Mouse (Mus musculus) ES-E14 (cell line): Measurements from ENCODE around the gene Fopnl. TPM values are rescaled to one million over a fixed set of nuclear protein-coding genes. Genes with fewer than 3 reads are reported as not detected.
A peak's percentile ranks its signal among the peaks of the same experiment; 100 is the strongest.

ENCODE experiments used
- DNase-seq: peaks from one replicate; pipeline ENCODE4 v3.0.0-alpha.2; 2013; ENCODE audit warnings: low read depth, low spot score
- H3K27ac ChIP-seq: 2 replicates; pipeline ENCODE4 v1.5.1; 2012; ENCODE audit warnings: low read depth, mild to moderate bottlenecking, low read length, moderate library complexity, mixed read lengths; ENCODE audit not compliant: poor library complexity, insufficient read depth, severe bottlenecking
- H3K36me3 ChIP-seq: 2 replicates; pipeline ENCODE4 v1.6.1; 2012; ENCODE audit warnings: mild to moderate bottlenecking, low read length, moderate library complexity, mixed read lengths; ENCODE audit not compliant: control insufficient read depth, poor library complexity, insufficient read depth, severe bottlenecking
- H3K4me1 ChIP-seq, 2 experiments: fragments of 150-350 bp in 1 of 2; sonication (generic) in 1 of 2; 2 replicates each; pipeline ENCODE4 v1.6.1; 2012; ENCODE audit warnings: low read length in 2 of 2, mild to moderate bottlenecking in 1 of 2, mixed read lengths in 1 of 2; ENCODE audit not compliant: control insufficient read depth in 2 of 2, insufficient read depth in 2 of 2, poor library complexity in 1 of 2
- H3K4me3 ChIP-seq, 2 experiments: fragments of 150-350 bp in 1 of 2; sonication (generic) in 1 of 2; 2 replicates each; pipeline ENCODE4 v1.5.1; 2012; ENCODE audit warnings: low read length in 2 of 2, low read depth in 1 of 2, mild to moderate bottlenecking in 1 of 2, mixed read lengths in 1 of 2; ENCODE audit not compliant: insufficient read depth in 1 of 2, poor library complexity in 1 of 2, severe bottlenecking in 1 of 2
- H3K9ac ChIP-seq: 2 replicates; pipeline ENCODE4 v1.6.1; 2012; ENCODE audit warnings: low read depth, mild to moderate bottlenecking, low read length, mixed read lengths; ENCODE audit not compliant: poor library complexity, insufficient read depth, severe bottlenecking
- H3K9me3 ChIP-seq: fragments of 150-350 bp; sonication (generic); 2 replicates; pipeline ENCODE4 v1.6.1; 2012; ENCODE audit warnings: low read depth, mild to moderate bottlenecking, low read length; ENCODE audit not compliant: control insufficient read depth, insufficient read depth
- CHD2 ChIP-seq: IDR thresholded peaks from 2 replicates; pipeline ENCODE4 v1.6.1; 2014; ENCODE audit warnings: mild to moderate bottlenecking, low read depth, low read length, inconsistent platforms
- HCFC1 ChIP-seq: IDR thresholded peaks from 2 replicates; pipeline ENCODE4 v1.6.1; 2012; ENCODE audit warnings: low read length, inconsistent platforms, borderline replicate concordance; ENCODE audit not compliant: insufficient read depth
- MAFK ChIP-seq: IDR thresholded peaks from 2 replicates; pipeline ENCODE4 v1.6.1; 2014; ENCODE audit warnings: mild to moderate bottlenecking, low read depth, low read length, inconsistent platforms; ENCODE audit not compliant: insufficient read depth
- ZC3H11A ChIP-seq: IDR thresholded peaks from 2 replicates; pipeline ENCODE4 v1.6.1; 2012; ENCODE audit warnings: low read depth, mild to moderate bottlenecking, inconsistent platforms, low read length, borderline replicate concordance
- ZNF384 ChIP-seq: IDR thresholded peaks from 2 replicates; pipeline ENCODE4 v1.6.1; 2012; ENCODE audit warnings: low read depth, low read length, inconsistent platforms
- in situ Hi-C, 2 experiments: fragments of 600-800 bp; cut with MboI; formaldehyde crosslinking; loops; one replicate each; pipeline ENCODE4 v1.15.1; 2025; ENCODE audit warnings: low sequenced_read_pairs in 2 of 2, inconsistent platforms in 1 of 2; ENCODE audit not compliant: unreplicated experiment in 2 of 2
- total RNA-seq: library from RNA; depleted of rRNA; stranded (reverse); fragments of 300-350 nt; gene quantifications from 2 replicates; pipeline ENCODE4 v1.2.3, GENCODE M21; 2012

Gene Fopnl
- total RNA-seq, 1 experiment, result 22.1 TPM

DNA sequence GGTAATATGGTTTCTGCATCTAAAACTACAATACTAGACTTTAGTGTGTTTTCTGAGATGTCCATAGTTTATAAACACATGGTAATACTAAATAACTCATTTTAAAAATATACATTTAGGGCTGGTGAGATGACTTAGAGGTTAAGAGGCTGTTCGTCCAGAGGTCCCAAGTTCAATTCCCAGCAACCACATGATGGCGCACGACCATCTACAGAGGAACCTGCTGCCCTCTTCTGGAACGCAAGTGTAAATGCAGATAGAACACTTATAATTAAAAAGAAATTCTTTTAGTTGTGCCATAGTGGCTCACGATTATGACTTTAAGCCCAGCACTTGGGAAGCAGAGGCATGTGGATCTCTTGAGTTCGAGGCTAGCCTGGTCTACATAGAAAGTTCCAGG lies 5.8 kb downstream of the Fopnl start:
- H3K9ac ChIP-seq, result no peak overlapping the region
- H3K27ac ChIP-seq, result no peak overlapping the region
- H3K4me3 ChIP-seq, result no peak overlapping the region
- in situ Hi-C loops, result no loop called here
- H3K9me3 ChIP-seq, result no peaks in the 10 kb centered on the region
- peak; percentile 52 for DNase-seq
- peaks cover 10% of the 10 kb centered on the region for H3K36me3 ChIP-seq
- H3K4me1 ChIP-seq, result peaks cover 0 to 2% of the 10 kb centered on the region in 2 experiments; a peak in 1 of 4 replicates
- TF ChIP-seq MAFK (no peak), ZC3H11A (peak; percentile 80), CHD2 (no peak), HCFC1 (no peak), ZNF384 (peak; percentile 55; the same call in 1 of the 2 replicates)

DNA sequence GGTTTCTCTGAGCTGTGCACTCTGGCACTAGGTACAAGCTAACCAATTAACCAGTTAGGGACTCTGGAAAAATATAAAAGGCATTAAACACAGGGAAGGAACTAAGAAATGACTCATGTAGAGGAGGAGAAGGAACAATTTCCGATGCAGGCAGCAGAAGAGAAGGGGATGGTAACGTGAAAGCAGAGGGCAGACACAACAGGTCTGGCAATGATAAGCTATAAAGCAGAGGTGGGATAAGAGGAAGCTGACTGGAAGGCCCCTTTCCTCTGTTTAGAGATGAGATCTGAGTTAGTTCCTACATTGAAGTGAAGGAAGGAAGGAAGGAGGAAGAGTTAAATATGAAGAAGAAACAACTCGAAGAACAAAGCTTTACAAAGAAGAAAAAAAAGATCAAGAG lies 7.4 kb downstream of the Fopnl start:
- in situ Hi-C loops, result no loop called here
- no peak for TF ChIP-seq ZC3H11A
- TF ChIP-seq HCFC1, result no peak
- no peak for TF ChIP-seq CHD2
- TF ChIP-seq ZNF384, result no peak
- TF ChIP-seq MAFK, result no peak
- H3K4me1 ChIP-seq, result peaks cover 0 to 2% of the 10 kb centered on the region in 2 experiments; a peak in 1 of 4 replicates
- H3K9ac ChIP-seq, result no peak overlapping the region
- peaks cover 10% of the 10 kb centered on the region for H3K36me3 ChIP-seq
- H3K9me3 ChIP-seq, result no peaks in the 10 kb centered on the region
- no peak overlapping the region for H3K4me3 ChIP-seq
- DNase-seq, result no peak
- no peak overlapping the region for H3K27ac ChIP-seq

- Histone ChIP-seq H3K9ac (no peak overlapping the region), H3K9me3 (no peaks in the 10 kb centered on the region), H3K4me3 (no peak overlapping the region), H3K4me1 (peaks cover 0 to 2% of the 10 kb centered on the region in 2 experiments; a peak in 1 of 4 replicates), H3K27ac (no peak overlapping the region), H3K36me3 (peaks cover 12% of the 10 kb centered on the region)
- TF ChIP-seq HCFC1 (no peak), MAFK (no peak), ZC3H11A (no peak), ZNF384 (no peak), CHD2 (no peak)
- in situ Hi-C loops, result no loop called here
- DNase-seq, result no peak
Measured at GRCm38 (mm10) chr16:14308245-14309073, 8.7 kb downstream of the Fopnl start.

- in situ Hi-C loops, result no loop called here
- TF ChIP-seq MAFK (no peak), CHD2 (no peak), ZNF384 (no peak), ZC3H11A (no peak), HCFC1 (no peak)
- Histone ChIP-seq H3K4me3 (no peak overlapping the region), H3K9me3 (no peaks in the 10 kb centered on the region), H3K9ac (no peak overlapping the region), H3K27ac (no peak overlapping the region), H3K36me3 (peaks cover 12% of the 10 kb centered on the region), H3K4me1 (peaks cover 0 to 2% of the 10 kb centered on the region in 2 experiments; a peak in 1 of 4 replicates)
- DNase-seq, result no peak
Measured at GRCm38 (mm10) chr16:14307373-14307772, 9.8 kb downstream of the Fopnl start.
